Mouse (Mus musculus) liver, postnatal 0 days (tissue): ENCODE measurements at regions not wholly inside any gene's neighbourhood (a gene's known extent, or its start where the extent isn't known, plus 50 kb on each side); places are given as distances from the start of the nearest gene placed in this dataset.

Experiments used
- CTCF ChIP-seq: sonication (generic); IDR thresholded peaks from 2 replicates; pipeline ENCODE4 v1.5.1; 2016; ENCODE audit warnings: antibody characterized with exemption, low read depth
- EP300 ChIP-seq: IDR thresholded peaks from 2 replicates; pipeline ENCODE4 v1.6.1; 2016; ENCODE audit warnings: antibody characterized with exemption, low read depth, mild to moderate bottlenecking

DNA sequence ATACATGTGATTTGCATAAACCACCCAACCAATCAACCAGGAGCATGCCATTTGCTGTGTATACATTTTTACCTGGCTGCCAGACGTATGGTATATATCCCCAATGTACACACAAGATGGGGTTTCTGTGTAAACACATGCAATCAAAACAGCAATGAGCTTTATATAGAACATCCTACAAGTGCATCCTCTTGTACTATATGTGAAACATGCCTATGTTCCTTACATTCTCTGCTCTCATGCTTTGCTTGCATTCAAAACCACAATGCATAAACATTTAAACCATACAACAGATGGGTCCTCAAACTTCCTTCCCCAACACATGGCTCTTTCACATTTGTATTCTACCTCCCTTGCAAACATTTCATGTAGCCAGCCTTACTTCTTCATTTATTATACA lies 2968.9 kb upstream of the Lrrc6 start:
- TF ChIP-seq CTCF (no peak), EP300 (no peak)
